Mouse (Mus musculus): ENCODE measurements at regions not wholly inside any gene's neighbourhood (a gene's known extent, or its start where the extent isn't known, plus 50 kb on each side); places are given as distances from the start of the nearest gene placed in this dataset.

GRCm38 (mm10) chr14:61683791-61684411, 76.6 kb downstream of the Kcnrg start:
- H3K4me3 ChIP-seq (replicated peaks; ENCODE audit: low read length) = peak overlapping the region; percentile 29; the same call in 1 of the 2 replicates
- H3K9me3 ChIP-seq (ENCODE audit: low read length) = no peaks in the 10 kb centered on the region
- no peak for TF ChIP-seq CTCF (conservative IDR thresholded peaks at IDR 0.05; ENCODE audit: low read length)
- no peak for TF ChIP-seq POU5F1 (IDR thresholded peaks at IDR 0.05; ENCODE audit: borderline replicate concordance, low read length)
- H3K4me1 ChIP-seq (replicated peaks; ENCODE audit: low read depth, low read length) = peaks cover 60% of the 10 kb centered on the region
- no peaks in the 10 kb centered on the region for H3K36me3 ChIP-seq (ENCODE audit: insufficient read depth, low read length)
- H3K27me3 ChIP-seq (ENCODE audit: insufficient read depth, low read length) = peaks cover 85% of the 10 kb centered on the region

DNA sequence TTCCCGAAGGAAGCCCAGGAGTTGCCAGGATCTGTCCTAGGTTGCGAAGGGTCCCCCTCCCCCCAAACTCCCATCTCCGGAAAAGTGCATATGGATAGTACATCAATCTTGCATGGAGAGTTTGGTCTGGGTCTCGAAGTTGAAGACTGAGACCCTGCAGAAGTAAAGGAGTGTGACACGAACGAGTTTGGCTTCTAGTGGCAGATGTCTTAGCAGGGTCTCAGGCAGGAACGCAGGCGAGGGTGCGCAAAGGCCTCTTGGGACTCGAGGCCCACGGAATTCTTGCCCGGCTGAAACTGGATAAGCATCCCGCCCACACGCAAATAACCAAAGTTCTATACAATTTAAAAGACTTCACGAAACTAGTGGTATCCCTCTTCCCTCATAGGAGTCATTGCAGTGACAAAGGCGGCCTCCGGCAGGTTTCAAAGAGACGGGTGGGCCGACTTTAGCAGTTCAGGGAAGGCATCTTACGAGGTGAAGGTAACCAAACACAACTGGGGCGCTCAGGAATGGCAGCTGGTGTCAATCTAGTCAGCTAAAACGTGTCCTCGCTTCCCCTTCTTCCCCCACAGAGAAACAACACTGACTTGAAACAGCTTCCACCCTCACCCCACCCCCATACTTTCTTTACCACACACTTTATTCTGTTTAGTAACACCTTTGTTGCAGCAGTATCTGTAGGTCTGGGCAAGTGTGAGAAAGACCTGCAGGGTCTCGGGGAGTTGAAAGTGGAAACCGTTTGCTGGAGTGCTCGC, 77.4 kb downstream of the Kcnrg start:
- Histone ChIP-seq H3K4me1 (replicated peaks; ENCODE audit: low read depth, low read length) (peaks cover 67% of the 10 kb centered on the region), H3K4me3 (replicated peaks; ENCODE audit: low read length) (peak overlapping the region; percentile 29; the same call in 1 of the 2 replicates), H3K36me3 (ENCODE audit: insufficient read depth, low read length) (no peaks in the 10 kb centered on the region), H3K9me3 (ENCODE audit: low read length) (no peaks in the 10 kb centered on the region), H3K27me3 (ENCODE audit: insufficient read depth, low read length) (peaks cover 85% of the 10 kb centered on the region)
- TF ChIP-seq NANOG (IDR thresholded peaks at IDR 0.05; ENCODE audit: borderline replicate concordance, low read length) (no peak), CTCF (conservative IDR thresholded peaks at IDR 0.05; ENCODE audit: low read length) (no peak), POU5F1 (IDR thresholded peaks at IDR 0.05; ENCODE audit: borderline replicate concordance, low read length) (no peak)

- H3K4me1 ChIP-seq (replicated peaks; ENCODE audit: low read depth, low read length) = peaks cover 69% of the 10 kb centered on the region
- peaks cover 85% of the 10 kb centered on the region for H3K27me3 ChIP-seq (ENCODE audit: insufficient read depth, low read length)
- TF ChIP-seq CTCF (conservative IDR thresholded peaks at IDR 0.05; ENCODE audit: low read length) = no peak
Observed at GRCm38 (mm10) chr14:61685231-61685800, 78.1 kb downstream of the Kcnrg start.

DNA sequence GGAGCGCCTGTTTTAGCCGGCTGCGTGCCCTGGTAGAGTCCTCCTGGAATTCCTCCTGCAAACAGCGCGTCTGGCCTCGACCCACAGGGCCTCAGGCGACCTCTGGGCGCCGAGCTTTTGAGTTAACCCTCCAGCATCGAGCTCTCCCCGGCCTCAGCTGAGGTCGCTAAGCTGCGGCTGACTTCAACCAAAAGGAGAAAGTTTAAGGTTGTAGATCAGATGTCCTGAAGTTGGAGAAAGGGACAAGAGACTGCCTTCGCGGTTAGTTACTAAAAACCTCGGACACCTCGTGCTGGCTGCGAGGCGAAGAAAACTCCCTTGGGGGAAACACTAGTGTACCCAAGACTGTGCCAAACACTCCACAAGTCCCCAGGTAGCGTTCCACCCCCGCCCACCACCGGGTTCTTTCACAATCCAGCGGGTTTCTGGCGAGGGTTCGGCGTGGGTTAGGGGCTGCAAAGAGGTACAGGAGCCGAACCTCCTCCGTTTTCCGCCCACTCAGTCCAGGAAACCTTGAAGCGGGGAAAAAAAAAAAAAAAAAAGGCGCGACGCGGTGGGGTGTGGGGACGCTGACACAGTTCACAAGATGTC, 78.9 kb downstream of the Kcnrg start:
- Histone ChIP-seq H3K36me3 (ENCODE audit: insufficient read depth, low read length) (no peaks in the 10 kb centered on the region), H3K9me3 (ENCODE audit: low read length) (no peaks in the 10 kb centered on the region), H3K4me1 (replicated peaks; ENCODE audit: low read depth, low read length) (peaks cover 63% of the 10 kb centered on the region), H3K4me3 (replicated peaks; ENCODE audit: low read length) (peak overlapping the region; percentile 70; the same call in 1 of the 2 replicates), H3K27me3 (ENCODE audit: insufficient read depth, low read length) (peaks cover 88% of the 10 kb centered on the region)
- no peak for TF ChIP-seq NANOG (IDR thresholded peaks at IDR 0.05; ENCODE audit: borderline replicate concordance, low read length)
- TF ChIP-seq POU5F1 (IDR thresholded peaks at IDR 0.05; ENCODE audit: borderline replicate concordance, low read length) = no peak
- no peak for TF ChIP-seq CTCF (conservative IDR thresholded peaks at IDR 0.05; ENCODE audit: low read length)

More at GRCm38 (mm10) chr14:61685231-61685800, 78.1 kb downstream of the Kcnrg start:
- H3K9me3 ChIP-seq (ENCODE audit: low read length) = no peaks in the 10 kb centered on the region
- H3K36me3 ChIP-seq (ENCODE audit: insufficient read depth, low read length) = no peaks in the 10 kb centered on the region
- H3K4me3 ChIP-seq (replicated peaks; ENCODE audit: low read length) = no peak overlapping the region

- TF ChIP-seq NANOG (IDR thresholded peaks at IDR 0.05; ENCODE audit: borderline replicate concordance, low read length) (no peak), CTCF (conservative IDR thresholded peaks at IDR 0.05; ENCODE audit: low read length) (no peak), POU5F1 (IDR thresholded peaks at IDR 0.05; ENCODE audit: borderline replicate concordance, low read length) (no peak)
Observed at GRCm38 (mm10) chr14:61686821-61687341, 79.6 kb downstream of the Kcnrg start.

GRCm38 (mm10) chr14:61687346-61688012, 80.2 kb downstream of the Kcnrg start:
- TF ChIP-seq NANOG (IDR thresholded peaks at IDR 0.05; ENCODE audit: borderline replicate concordance, low read length) (no peak), POU5F1 (IDR thresholded peaks at IDR 0.05; ENCODE audit: borderline replicate concordance, low read length) (no peak), CTCF (conservative IDR thresholded peaks at IDR 0.05; ENCODE audit: low read length) (no peak)
- Histone ChIP-seq H3K4me3 (replicated peaks; ENCODE audit: low read length) (peak overlapping the region; percentile 70), H3K27me3 (ENCODE audit: insufficient read depth, low read length) (peaks cover 92% of the 10 kb centered on the region), H3K4me1 (replicated peaks; ENCODE audit: low read depth, low read length) (peaks cover 63% of the 10 kb centered on the region), H3K9me3 (ENCODE audit: low read length) (no peaks in the 10 kb centered on the region), H3K36me3 (ENCODE audit: insufficient read depth, low read length) (no peaks in the 10 kb centered on the region)

More at GRCm38 (mm10) chr14:61686821-61687341, 79.6 kb downstream of the Kcnrg start:
- Histone ChIP-seq H3K4me1 (replicated peaks; ENCODE audit: low read depth, low read length) (peaks cover 63% of the 10 kb centered on the region), H3K4me3 (replicated peaks; ENCODE audit: low read length) (peak overlapping the region; percentile 70), H3K9me3 (ENCODE audit: low read length) (no peaks in the 10 kb centered on the region), H3K27me3 (ENCODE audit: insufficient read depth, low read length) (peaks cover 92% of the 10 kb centered on the region), H3K36me3 (ENCODE audit: insufficient read depth, low read length) (no peaks in the 10 kb centered on the region)

GRCm38 (mm10) chr14:61688013-61688520, 80.8 kb downstream of the Kcnrg start:
- no peak overlapping the region for H3K4me3 ChIP-seq (replicated peaks; ENCODE audit: low read length)
- no peak for TF ChIP-seq CTCF (conservative IDR thresholded peaks at IDR 0.05; ENCODE audit: low read length)
- no peak for TF ChIP-seq NANOG (IDR thresholded peaks at IDR 0.05; ENCODE audit: borderline replicate concordance, low read length)
- TF ChIP-seq POU5F1 (IDR thresholded peaks at IDR 0.05; ENCODE audit: borderline replicate concordance, low read length) = no peak
- no peaks in the 10 kb centered on the region for H3K36me3 ChIP-seq (ENCODE audit: insufficient read depth, low read length)
- no peaks in the 10 kb centered on the region for H3K9me3 ChIP-seq (ENCODE audit: low read length)
- peaks cover 60% of the 10 kb centered on the region for H3K4me1 ChIP-seq (replicated peaks; ENCODE audit: low read depth, low read length)
- peaks cover 92% of the 10 kb centered on the region for H3K27me3 ChIP-seq (ENCODE audit: insufficient read depth, low read length)
